Mouse (Mus musculus) MEL-GATA-1-ER (cell line): Measurements from ENCODE around the gene Epm2aip1.

Experiments
- DNase-seq: peaks from one replicate; pipeline ENCODE4 v3.0.0-alpha.2; 2012; ENCODE audit warnings: low read depth; ENCODE audit errors: extremely low read depth

Gene Epm2aip1

DNA sequence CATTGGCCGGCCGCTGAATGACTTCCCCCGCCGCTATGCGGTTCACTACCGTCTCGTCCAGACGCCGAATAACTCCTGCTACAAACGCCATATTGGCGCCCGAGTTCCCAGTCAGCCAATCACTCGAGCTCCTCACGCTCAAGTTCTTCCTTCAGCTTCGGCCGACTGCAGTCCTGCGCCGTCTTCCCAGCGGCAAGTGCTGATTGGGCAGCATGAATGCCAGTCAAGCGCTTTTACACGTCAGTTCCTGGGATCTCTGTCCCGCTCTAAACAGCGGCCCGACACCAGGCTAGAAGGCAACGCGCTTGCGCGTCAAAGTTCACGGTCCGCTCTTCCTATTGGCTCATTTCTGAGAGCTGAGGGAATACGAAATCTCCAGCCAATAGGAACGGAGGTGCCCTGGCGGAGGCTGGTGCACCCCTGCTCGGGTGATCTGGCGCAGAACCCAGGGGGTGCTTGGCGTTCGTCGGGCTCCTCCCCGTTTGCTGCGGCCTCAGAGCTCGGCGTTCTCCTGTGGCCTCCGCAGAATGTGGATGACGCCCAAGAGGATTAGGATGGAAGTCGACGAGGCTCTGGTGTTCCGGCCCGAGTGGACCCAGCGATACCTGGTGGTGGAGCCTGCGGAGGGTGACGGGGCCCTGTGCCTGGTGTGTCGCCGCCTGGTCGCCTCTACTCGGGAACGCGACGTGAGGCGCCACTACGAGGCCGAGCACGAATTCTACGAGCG lies at the start of gene Epm2aip1, which contains the start of gene Mlh1:
TSS of gene Epm2aip1 (plus strand) at position 496 of the 727 bp plus-strand sequence.
TSS of gene Mlh1 (minus strand) at position 358 of the 727 bp plus-strand sequence.
- peak; percentile 100 for DNase-seq

- DNase-seq: no peak
These were observed 48.3 kb upstream of the Epm2aip1 start for GRCm38 (mm10) chr9:111223406-111223805.

GRCm38 (mm10) chr9:111228446-111228845 lies 43.3 kb upstream of the Epm2aip1 start:
- DNase-seq: no peak

- DNase-seq: no peak
These were observed 37.0 kb upstream of the Epm2aip1 start for GRCm38 (mm10) chr9:111234701-111235100.

DNA sequence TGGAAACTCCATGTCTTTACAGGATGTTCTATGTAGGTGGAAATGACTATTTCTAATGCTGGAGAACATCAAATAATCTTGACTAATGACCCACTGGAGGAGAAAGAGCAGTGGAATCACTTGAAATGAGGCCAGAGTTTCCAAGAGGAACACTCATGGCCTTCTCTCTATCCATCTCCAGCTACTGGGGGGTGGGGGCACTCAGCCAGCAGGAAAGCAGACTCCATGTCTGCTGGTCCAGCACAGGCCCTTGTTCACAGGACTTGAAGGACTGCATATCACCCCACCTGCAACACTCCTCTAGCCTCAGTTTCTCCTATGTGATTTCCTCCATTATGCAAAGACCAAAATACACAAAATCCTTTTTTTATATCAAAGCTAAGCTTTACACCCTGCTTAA lies 34.0 kb upstream of the Epm2aip1 start:
- no peak for DNase-seq

- no peak for DNase-seq
These were observed 31.9 kb upstream of the Epm2aip1 start for GRCm38 (mm10) chr9:111239821-111240220.

- DNase-seq: no peak
These were observed 28.3 kb upstream of the Epm2aip1 start for GRCm38 (mm10) chr9:111243384-111243783.

DNA sequence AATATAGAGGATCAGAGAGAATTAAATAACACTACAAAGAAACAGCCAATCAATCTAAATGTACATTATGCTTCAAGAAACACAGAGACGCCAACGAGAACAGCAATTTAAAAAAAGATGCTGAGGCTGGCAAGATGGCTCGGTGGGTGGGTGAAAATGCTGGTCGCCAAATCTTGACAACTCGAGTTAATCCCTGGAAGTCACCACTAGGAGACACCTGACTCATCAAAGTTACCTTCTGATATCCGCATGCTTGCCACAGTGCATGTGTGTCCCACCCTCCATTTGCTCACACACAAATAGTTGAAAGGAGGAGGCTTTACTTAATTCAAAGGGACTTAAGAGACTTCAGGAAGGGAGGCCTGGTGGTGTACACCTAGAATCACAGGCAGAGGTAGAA lies 26.2 kb upstream of the Epm2aip1 start:
- DNase-seq: no peak

GRCm38 (mm10) chr9:111247682-111248246 lies 24.0 kb upstream of the Epm2aip1 start:
- peak; percentile 17 for DNase-seq

GRCm38 (mm10) chr9:111252161-111252869 lies 19.4 kb upstream of the Epm2aip1 start:
- no peak for DNase-seq

DNA sequence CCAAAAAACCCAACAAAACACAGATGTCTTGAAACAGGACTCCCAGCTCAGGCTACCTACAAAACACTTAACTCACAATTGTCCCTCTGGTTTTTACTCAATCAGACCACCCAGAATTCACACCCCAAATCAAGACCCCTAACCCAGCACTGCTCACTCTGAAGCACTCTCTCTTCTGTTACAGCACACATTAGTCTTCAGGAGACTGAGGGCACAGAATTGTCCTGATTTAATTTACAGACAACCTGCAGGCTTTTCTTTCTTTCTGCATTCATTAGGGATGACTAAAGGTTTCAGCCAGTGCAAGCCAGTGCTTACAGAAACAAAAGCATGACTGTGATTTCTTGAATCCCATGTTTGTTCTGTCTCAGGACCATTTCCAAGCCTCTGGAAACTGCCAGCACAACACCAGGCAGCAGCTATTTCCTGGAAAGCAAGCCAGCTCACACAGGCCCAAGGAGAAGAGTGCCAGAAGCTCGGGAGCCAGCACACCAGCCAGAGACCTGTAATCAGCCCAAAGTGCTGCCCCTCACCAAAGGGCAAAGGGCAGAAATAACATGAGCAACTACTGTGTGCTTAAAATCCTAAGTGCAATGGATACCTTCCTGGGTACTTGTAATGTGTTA lies 11.3 kb upstream of the Epm2aip1 start:
- DNase-seq: no peak

GRCm38 (mm10) chr9:111261356-111261755 lies 10.4 kb upstream of the Epm2aip1 start:
- DNase-seq: no peak

- DNase-seq: no peak
These were observed 3.7 kb upstream of the Epm2aip1 start for GRCm38 (mm10) chr9:111267998-111268397.

GRCm38 (mm10) chr9:111270606-111271005 lies 1.1 kb upstream of the Epm2aip1 start:
- no peak for DNase-seq

GRCm38 (mm10) chr9:111271056-111271433 lies 684 bp upstream of the Epm2aip1 start:
- DNase-seq: peak; percentile 32

- DNase-seq: peak; percentile 31
These were observed 627 bp downstream of the Epm2aip1 start for GRCm38 (mm10) chr9:111272356-111272755.

- peak; percentile 38 for DNase-seq
These were observed 1.5 kb downstream of the Epm2aip1 start for GRCm38 (mm10) chr9:111272996-111273785.

DNA sequence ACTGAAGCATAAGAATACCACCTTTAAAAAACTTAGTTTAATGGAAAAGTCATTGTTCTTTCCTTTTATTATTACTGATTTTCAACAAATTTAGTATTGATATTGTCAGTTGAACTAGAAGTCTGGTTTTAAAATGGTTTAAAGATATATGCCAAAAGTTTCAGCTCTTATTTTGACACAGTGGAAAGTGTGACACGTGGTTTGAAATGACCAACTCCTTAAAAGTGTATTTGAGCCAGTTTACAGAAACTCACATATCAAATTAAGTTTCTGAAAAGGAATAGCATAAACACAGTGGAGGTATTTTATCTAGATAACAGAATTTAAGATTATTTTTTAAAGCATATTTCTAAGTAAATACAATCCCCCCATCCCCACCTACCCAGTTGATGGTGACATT lies 2.2 kb downstream of the Epm2aip1 start:
- no peak for DNase-seq

GRCm38 (mm10) chr9:111275156-111275555 lies 3.4 kb downstream of the Epm2aip1 start:
- DNase-seq: peak; percentile 36

DNA sequence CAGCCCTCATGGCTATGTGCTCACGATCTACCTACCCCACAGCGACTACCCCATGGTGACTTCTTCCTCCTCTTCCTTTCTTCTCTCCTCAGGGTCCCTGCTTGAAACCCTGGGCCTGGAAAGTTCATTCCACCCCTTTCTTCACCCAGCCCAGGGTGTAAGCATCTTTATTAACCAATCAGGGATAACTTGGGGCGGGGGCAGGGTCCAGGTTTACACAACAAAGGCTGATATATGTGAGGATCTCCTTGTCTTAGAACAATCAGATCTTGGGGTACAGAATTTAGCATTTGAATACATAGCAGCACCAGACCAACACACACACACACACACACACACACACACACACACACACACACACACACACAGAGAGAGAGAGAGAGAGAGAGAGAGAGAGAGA lies 13.3 kb downstream of the Epm2aip1 start:
- DNase-seq: no peak

DNA sequence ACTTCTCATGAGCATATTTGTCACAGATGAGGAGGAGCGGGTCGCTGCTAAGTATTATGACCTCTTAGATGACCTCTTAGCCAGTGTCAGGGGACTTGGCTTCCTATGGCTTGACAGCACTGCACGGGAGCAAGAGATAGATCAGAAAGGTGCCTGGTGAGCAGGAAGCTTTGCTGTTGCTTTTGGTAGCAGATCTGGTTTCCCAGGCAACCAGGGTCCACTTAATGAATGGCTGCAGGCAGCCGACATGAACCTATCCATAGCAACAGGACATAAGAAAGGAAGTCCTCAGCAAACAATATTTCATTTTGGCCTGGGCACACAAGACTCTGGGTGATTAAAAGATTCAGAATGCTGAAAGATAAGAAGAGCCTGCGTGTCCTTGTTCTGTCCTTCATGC lies 13.9 kb downstream of the Epm2aip1 start:
- DNase-seq: no peak
